Mouse (Mus musculus) heart, embryonic 12.5 days (tissue): ENCODE data around the gene Pttg1. TPM values are rescaled to one million over a fixed set of nuclear protein-coding genes. Genes with fewer than 3 reads are reported as not detected.

ENCODE experiments used
- ATAC-seq: fragments of 200-750 bp; cut with Nextera tagmentation; 2 replicates; pipeline ENCODE4 v1.8.0; 2017; ENCODE audit warnings: moderate TSS enrichment, moderate library complexity; ENCODE audit not compliant: insufficient number of reproducible peaks, low FRiP score
- H3K27ac ChIP-seq: fragments of 300-500 bp; sonication (generic); 2 replicates; pipeline ENCODE4 v1.5.1; 2016; ENCODE audit warnings: mild to moderate bottlenecking, moderate library complexity; ENCODE audit not compliant: poor library complexity, severe bottlenecking
- H3K27me3 ChIP-seq: fragments of 300-500 bp; sonication (generic); replicated peaks from 2 replicates; pipeline ENCODE4 v1.6.1; 2016; ENCODE audit warnings: mild to moderate bottlenecking, moderate library complexity
- H3K36me3 ChIP-seq: fragments of 300-500 bp; sonication (generic); 2 replicates; pipeline ENCODE4 v1.6.1; 2016; ENCODE audit warnings: mild to moderate bottlenecking, moderate library complexity
- H3K4me1 ChIP-seq: fragments of 300-500 bp; sonication (generic); replicated peaks from 2 replicates; pipeline ENCODE4 v1.6.1; 2016; ENCODE audit warnings: mild to moderate bottlenecking
- H3K4me2 ChIP-seq: fragments of 300-500 bp; sonication (generic); 2 replicates; pipeline ENCODE4 v1.6.1; 2016; ENCODE audit warnings: mild to moderate bottlenecking, moderate library complexity
- H3K4me3 ChIP-seq: fragments of 300-500 bp; sonication (generic); 2 replicates; pipeline ENCODE4 v1.5.1; 2016; ENCODE audit warnings: mild to moderate bottlenecking
- H3K9ac ChIP-seq: fragments of 300-500 bp; sonication (generic); 2 replicates; pipeline ENCODE4 v1.6.1; 2016; ENCODE audit warnings: mild to moderate bottlenecking, moderate library complexity
- H3K9me3 ChIP-seq: fragments of 300-500 bp; sonication (generic); replicated peaks from 2 replicates; pipeline ENCODE4 v1.6.1; 2016; ENCODE audit warnings: mild to moderate bottlenecking, moderate library complexity
- WGBS: fragments of 180-500 bp; shearing (Covaris S2); methylation state at CpG from one replicate; pipeline ENCODE4 v1.1.7; 2016; 5-methylcytosine and 5-hydroxymethylcytosine counted together
- polyA plus RNA-seq: library from polyadenylated mRNA; unstranded; fragments of >200 nt; fragmentation: Nextera tagmentation; extraction: Ambion mirVana; gene quantifications from 2 replicates; pipeline ENCODE4 v1.2.1, GENCODE M21; 2016

Gene Pttg1
- polyA plus RNA-seq, 1 experiment from 2014 or later, result 121 TPM

GRCm38 (mm10) chr11:43441121-43441520 lies 15.1 kb upstream of the Pttg1 start:
- Histone ChIP-seq H3K4me1 (no peaks in the 10 kb centered on the region), H3K27me3 (no peaks in the 10 kb centered on the region), H3K9ac (no peak overlapping the region), H3K36me3 (peaks cover 87% of the 10 kb centered on the region), H3K9me3 (no peaks in the 10 kb centered on the region), H3K4me3 (no peak overlapping the region), H3K4me2 (no peak overlapping the region), H3K27ac (no peak overlapping the region)
- ATAC-seq, result no peak
- WGBS, result 92% methylated on average over 10 of the region's 10 CpGs

- ATAC-seq, result peak; percentile 46; the same call in 1 of the 2 replicates
- 0 out of 2 replicates have a peak overlapping the region, but pooled peaks have one; percentile 31 for H3K27ac ChIP-seq
- peak overlapping the region; percentile 81 for H3K9ac ChIP-seq
- WGBS, result under 1% methylated on average over 9 of the region's 9 CpGs
- no peaks in the 10 kb centered on the region for H3K9me3 ChIP-seq
- no peaks in the 10 kb centered on the region for H3K27me3 ChIP-seq
- peak overlapping the region; percentile 94 for H3K4me2 ChIP-seq
- H3K4me1 ChIP-seq, result peaks cover 15% of the 10 kb centered on the region
- H3K4me3 ChIP-seq, result peak overlapping the region; percentile 97
- H3K36me3 ChIP-seq, result peaks cover 18% of the 10 kb centered on the region
Observed at GRCm38 (mm10) chr11:43434024-43434407, 8.0 kb upstream of the Pttg1 start.

GRCm38 (mm10) chr11:43433254-43434023 lies 7.4 kb upstream of the Pttg1 start, which contains the start of gene Slu7:
Gene Slu7 (plus strand): TSS chr11:43433744.
- peaks cover 15% of the 10 kb centered on the region for H3K4me1 ChIP-seq
- no peaks in the 10 kb centered on the region for H3K9me3 ChIP-seq
- 7% methylated on average over 38 of the region's 38 CpGs for WGBS
- H3K27me3 ChIP-seq, result no peaks in the 10 kb centered on the region
- peaks cover 12% of the 10 kb centered on the region for H3K36me3 ChIP-seq
- peak within 1 kb of the TSS; percentile 94 for H3K4me2 ChIP-seq
- peak within 1 kb of the TSS; percentile 81 for H3K9ac ChIP-seq
- H3K4me3 ChIP-seq, result peak within 1 kb of the TSS; percentile 97
- H3K27ac ChIP-seq, result 0 out of 2 replicates have a peak within 1 kb of the TSS, but pooled peaks have one; percentile 31
- ATAC-seq, result peak; percentile 88

GRCm38 (mm10) chr11:43426414-43426884 lies 398 bp upstream of the Pttg1 start:
- peak overlapping the region; percentile 69 for H3K4me3 ChIP-seq
- ATAC-seq, result peak; percentile 51
- no peaks in the 10 kb centered on the region for H3K9me3 ChIP-seq
- peak overlapping the region; percentile 86 for H3K27ac ChIP-seq
- peak overlapping the region; percentile 68 for H3K4me2 ChIP-seq
- H3K4me1 ChIP-seq, result peaks cover 12% of the 10 kb centered on the region
- no peaks in the 10 kb centered on the region for H3K27me3 ChIP-seq
- peaks cover 23% of the 10 kb centered on the region for H3K36me3 ChIP-seq
- H3K9ac ChIP-seq, result peak overlapping the region; percentile 62
- WGBS, result 17% methylated on average over 7 of the region's 7 CpGs

GRCm38 (mm10) chr11:43425166-43425709 lies 813 bp downstream of the Pttg1 start:
- Histone ChIP-seq H3K4me2 (peak overlapping the region; percentile 68), H3K27ac (no peak overlapping the region), H3K27me3 (no peaks in the 10 kb centered on the region), H3K4me3 (peak overlapping the region; percentile 69), H3K9ac (peak overlapping the region; percentile 82), H3K4me1 (peaks cover 12% of the 10 kb centered on the region), H3K9me3 (no peaks in the 10 kb centered on the region), H3K36me3 (peaks cover 31% of the 10 kb centered on the region)
- no peak for ATAC-seq
- 65% methylated on average over 9 of the region's 9 CpGs for WGBS

- Histone ChIP-seq H3K4me3 (no peak overlapping the region), H3K9ac (no peak overlapping the region), H3K4me1 (peaks cover 12% of the 10 kb centered on the region), H3K27me3 (no peaks in the 10 kb centered on the region), H3K4me2 (no peak overlapping the region), H3K36me3 (peaks cover 33% of the 10 kb centered on the region), H3K9me3 (no peaks in the 10 kb centered on the region), H3K27ac (no peak overlapping the region)
- 76% methylated on average over 5 of the region's 5 CpGs for WGBS
- no peak for ATAC-seq
Observed at GRCm38 (mm10) chr11:43424386-43424785, 1.7 kb downstream of the Pttg1 start.

- H3K27me3 ChIP-seq, result no peaks in the 10 kb centered on the region
- H3K9ac ChIP-seq, result no peak overlapping the region
- no peaks in the 10 kb centered on the region for H3K9me3 ChIP-seq
- no peaks in the 10 kb centered on the region for H3K4me1 ChIP-seq
- 58% methylated on average over 7 of the region's 7 CpGs for WGBS
- H3K4me3 ChIP-seq, result no peak overlapping the region
- no peak for ATAC-seq
- no peak overlapping the region for H3K4me2 ChIP-seq
- no peak overlapping the region for H3K27ac ChIP-seq
- peaks cover 13% of the 10 kb centered on the region for H3K36me3 ChIP-seq
Observed at GRCm38 (mm10) chr11:43417201-43417600, 8.8 kb downstream of the Pttg1 start.

GRCm38 (mm10) chr11:43412771-43413451 lies 13.1 kb downstream of the Pttg1 start:
- H3K27me3 ChIP-seq, result no peaks in the 10 kb centered on the region
- H3K9ac ChIP-seq, result no peak overlapping the region
- H3K27ac ChIP-seq, result no peak overlapping the region
- WGBS, result 25% methylated on average over 14 of the region's 14 CpGs
- no peak overlapping the region for H3K4me3 ChIP-seq
- H3K4me1 ChIP-seq, result no peaks in the 10 kb centered on the region
- H3K9me3 ChIP-seq, result no peaks in the 10 kb centered on the region
- H3K4me2 ChIP-seq, result no peak overlapping the region
- ATAC-seq, result no peak
- no peaks in the 10 kb centered on the region for H3K36me3 ChIP-seq

GRCm38 (mm10) chr11:43411413-43411812 lies 14.6 kb downstream of the Pttg1 start:
- ATAC-seq, result no peak
- Histone ChIP-seq H3K9ac (no peak overlapping the region), H3K36me3 (no peaks in the 10 kb centered on the region), H3K4me3 (no peak overlapping the region), H3K4me1 (no peaks in the 10 kb centered on the region), H3K4me2 (no peak overlapping the region), H3K27me3 (no peaks in the 10 kb centered on the region), H3K27ac (no peak overlapping the region), H3K9me3 (no peaks in the 10 kb centered on the region)
- WGBS, result 0% methylated on average over 1 of the region's 1 CpGs

GRCm38 (mm10) chr11:43410291-43410690 lies 15.8 kb downstream of the Pttg1 start:
- Histone ChIP-seq H3K36me3 (no peaks in the 10 kb centered on the region), H3K9me3 (no peaks in the 10 kb centered on the region), H3K27me3 (no peaks in the 10 kb centered on the region), H3K4me1 (no peaks in the 10 kb centered on the region), H3K4me3 (no peak overlapping the region), H3K27ac (no peak overlapping the region), H3K4me2 (no peak overlapping the region), H3K9ac (no peak overlapping the region)
- no peak for ATAC-seq
- WGBS, result 77% methylated on average over 7 of the region's 7 CpGs

- no peaks in the 10 kb centered on the region for H3K27me3 ChIP-seq
- peaks cover 6% of the 10 kb centered on the region for H3K9me3 ChIP-seq
- no peak overlapping the region for H3K4me2 ChIP-seq
- no peak overlapping the region for H3K4me3 ChIP-seq
- no peak for ATAC-seq
- H3K9ac ChIP-seq, result no peak overlapping the region
- no peak overlapping the region for H3K27ac ChIP-seq
- no peaks in the 10 kb centered on the region for H3K36me3 ChIP-seq
- 70% methylated on average over 2 of the region's 2 CpGs for WGBS
- no peaks in the 10 kb centered on the region for H3K4me1 ChIP-seq
Observed at GRCm38 (mm10) chr11:43408888-43409287, 17.2 kb downstream of the Pttg1 start.
